In the genomic region with DNA sequence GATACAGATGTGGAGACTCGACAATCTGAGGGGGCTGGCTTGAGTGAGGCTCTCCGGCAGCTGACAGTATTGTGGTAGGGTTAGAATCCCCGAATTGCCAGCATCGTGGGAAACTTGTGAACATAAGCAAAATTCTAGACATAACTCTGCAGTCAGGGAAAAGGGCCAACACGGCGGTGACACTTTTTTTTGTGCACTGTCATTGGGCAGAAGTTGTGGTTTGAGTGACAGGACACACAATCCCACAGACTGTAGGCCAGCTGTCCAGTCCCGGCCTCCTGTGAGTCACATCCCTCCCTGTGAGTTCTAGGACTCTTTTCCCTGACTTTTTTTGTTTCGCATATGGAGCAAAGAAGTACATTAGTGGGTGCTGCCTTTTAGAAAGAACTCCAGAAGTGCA, we compare ENCODE assay signal across 7 mouse cellular contexts. TPM values are rescaled to one million over a fixed set of nuclear protein-coding genes. Genes with fewer than 3 reads are reported as not detected.
DNase-seq lines count a peak whose midpoint lies in the region; ATAC-seq and TF ChIP-seq lines count a peak whose summit lies in the region.

No protein-coding gene starts in this region.

- 47% methylated on average over 8 of the region's 8 CpGs for WGBS in bone marrow, adult 2 months
- 83% methylated on average over 8 of the region's 8 CpGs for WGBS in hindbrain, embryonic 16.5 days
- WGBS in neural tube, embryonic 13.5 days = 89% methylated on average over 8 of the region's 8 CpGs
- WGBS in thymus, adult 2 months = 73% methylated on average over 8 of the region's 8 CpGs

- ATAC-seq in hindbrain, embryonic 16.5 days = no peak
- ATAC-seq in neural tube, embryonic 13.5 days (ENCODE audit: low read depth) = no peak

- H3K4me3 ChIP-seq in layer of hippocampus, adult 2 months = peak overlapping the region; percentile 96
- peak overlapping the region; percentile 85 for H3K4me3 ChIP-seq in bone marrow, adult 2 months (replicated peaks; ENCODE audit: control insufficient read depth, low read depth, low read length)
- peak overlapping the region; percentile 71 for H3K4me3 ChIP-seq in hindbrain, embryonic 16.5 days (ENCODE audit: low read length)
- peak overlapping the region; percentile 69 for H3K4me3 ChIP-seq in neural tube, embryonic 13.5 days
- no peak overlapping the region for H3K4me3 ChIP-seq in thymus, adult 2 months (ENCODE audit: control insufficient read depth, insufficient read depth, low read length)

- no peak for TF ChIP-seq POLR2A in bone marrow, adult 2 months (IDR thresholded peaks at IDR 0.05; ENCODE audit: borderline replicate concordance, control insufficient read depth, low read depth, low read length)
- no peak for TF ChIP-seq POLR2A in thymus, adult 2 months (IDR thresholded peaks at IDR 0.05; ENCODE audit: control insufficient read depth, extremely low read depth, insufficient read depth, low read length, poor library complexity)

- H3K36me3 ChIP-seq in hindbrain, embryonic 16.5 days (ENCODE audit: control insufficient read depth, insufficient read depth, low read length) = peaks cover 7% of the 10 kb centered on the region
- H3K36me3 ChIP-seq in neural tube, embryonic 13.5 days = peaks cover 22% of the 10 kb centered on the region
- H3K36me3 ChIP-seq in thymus, adult 2 months (ENCODE audit: control insufficient read depth, insufficient read depth, low read length) = no peaks in the 10 kb centered on the region

- no peak overlapping the region for H3K27ac ChIP-seq in layer of hippocampus, adult 2 months
- no peak overlapping the region for H3K27ac ChIP-seq in bone marrow, adult 2 months (ENCODE audit: control insufficient read depth, insufficient read depth, low read depth, low read length, poor library complexity)
- no peak overlapping the region for H3K27ac ChIP-seq in hindbrain, embryonic 16.5 days (ENCODE audit: low read depth, low read length)
- H3K27ac ChIP-seq in neural tube, embryonic 13.5 days (replicated peaks) = no peak overlapping the region
- H3K27ac ChIP-seq in thymus, adult 2 months (ENCODE audit: control insufficient read depth, insufficient read depth, low read length) = no peak overlapping the region

- DNase-seq in layer of hippocampus, adult 2 months (ENCODE audit: low spot score in 2 of 2) = peak in 1 of 2 experiments; percentile 23
- no peak for DNase-seq in layer of hippocampus, postnatal 25 days (ENCODE audit: extremely low spot score in 1 of 2, low spot score in 1 of 2)
- no peak for DNase-seq in ovary, postnatal 10 days (ENCODE audit: low spot score)
- no peak for DNase-seq in thymus, adult 2 months

- peak overlapping the region; percentile 80 for H3K4me2 ChIP-seq in hindbrain, embryonic 16.5 days (ENCODE audit: low read length)
- peak overlapping the region; percentile 84 for H3K4me2 ChIP-seq in neural tube, embryonic 13.5 days

- H3K4me1 ChIP-seq in bone marrow, adult 2 months (ENCODE audit: control insufficient read depth, insufficient read depth, low read length) = no peaks in the 10 kb centered on the region; the same call in 1 of the 2 replicates
- peaks cover 16% of the 10 kb centered on the region for H3K4me1 ChIP-seq in hindbrain, embryonic 16.5 days (ENCODE audit: control insufficient read depth, insufficient read depth, low read depth, low read length)
- H3K4me1 ChIP-seq in neural tube, embryonic 13.5 days (replicated peaks) = peaks cover 32% of the 10 kb centered on the region
- peaks cover 10% of the 10 kb centered on the region for H3K4me1 ChIP-seq in thymus, adult 2 months (replicated peaks; ENCODE audit: control insufficient read depth, insufficient read depth, low read length)

- no peak overlapping the region; the same call in 1 of the 2 replicates for H3K9ac ChIP-seq in hindbrain, embryonic 16.5 days (ENCODE audit: low read depth, low read length)
- H3K9ac ChIP-seq in neural tube, embryonic 13.5 days = peak overlapping the region; percentile 84

- H3K9me3 ChIP-seq in hindbrain, embryonic 16.5 days (ENCODE audit: control insufficient read depth, low read length) = no peaks in the 10 kb centered on the region
- no peaks in the 10 kb centered on the region for H3K9me3 ChIP-seq in neural tube, embryonic 13.5 days

- H3K27me3 ChIP-seq in hindbrain, embryonic 16.5 days (replicated peaks; ENCODE audit: control insufficient read depth, insufficient read depth, low read length) = no peaks in the 10 kb centered on the region
- no peaks in the 10 kb centered on the region for H3K27me3 ChIP-seq in neural tube, embryonic 13.5 days
- H3K27me3 ChIP-seq in thymus, adult 2 months (ENCODE audit: control insufficient read depth, insufficient read depth, low read length) = no peaks in the 10 kb centered on the region

- TF ChIP-seq CTCF in layer of hippocampus, adult 2 months (conservative IDR thresholded peaks at IDR 0.05) = no peak
- TF ChIP-seq CTCF in bone marrow, adult 2 months (IDR thresholded peaks at IDR 0.05; ENCODE audit: control insufficient read depth, insufficient read depth, low read length) = no peak
- TF ChIP-seq CTCF in thymus, adult 2 months (IDR thresholded peaks at IDR 0.05; ENCODE audit: borderline replicate concordance, control insufficient read depth, extremely low read depth, insufficient read depth, low read length, poor library complexity) = no peak

RNA-seq across cellular contexts. Expression of a gene that starts 1.3 kb away (rescaled TPM):
- 10 to 100 TPM; 10.3 to 12.8 TPM for total RNA-seq in layer of hippocampus, adult 2 months (2021)
- total RNA-seq in layer of hippocampus, postnatal 25 days (2021) = 10 to 100 TPM; 12.9 to 13.1 TPM
- polyA plus RNA-seq in bone marrow, adult 2 months (2011; ENCODE audit: insufficient read depth, insufficient read length, low replicate concordance, missing spikeins) = 6.1 and 6.6 TPM in 2 replicates
- 18.9 and 19.5 TPM in 2 replicates for polyA plus RNA-seq in hindbrain, embryonic 16.5 days (2015; fragmentation: Nextera tagmentation; extraction: Ambion mirVana)
- 15.1 and 16.7 TPM in 2 replicates for polyA plus RNA-seq in neural tube, embryonic 13.5 days (2015; fragmentation: Nextera tagmentation; extraction: Ambion mirVana)
- 6.9 and 7.9 TPM in 2 replicates for polyA plus RNA-seq in thymus, adult 2 months (2012; rRNA removed)

RNA-seq across cellular contexts. Expression of a gene that starts 25.6 kb away (rescaled TPM):
- 10 to 100 TPM; 48.8 to 51.1 TPM for total RNA-seq in layer of hippocampus, adult 2 months (2021)
- 10 to 100 TPM; 45.3 to 48.0 TPM for total RNA-seq in layer of hippocampus, postnatal 25 days (2021)
- polyA plus RNA-seq in bone marrow, adult 2 months (2011; ENCODE audit: insufficient read depth, insufficient read length, low replicate concordance, missing spikeins) = 16.9 and 36.5 TPM in 2 replicates
- polyA plus RNA-seq in hindbrain, embryonic 16.5 days (2015; fragmentation: Nextera tagmentation; extraction: Ambion mirVana) = 40.0 and 41.7 TPM in 2 replicates
- polyA plus RNA-seq in neural tube, embryonic 13.5 days (2015; fragmentation: Nextera tagmentation; extraction: Ambion mirVana) = 36.4 and 36.6 TPM in 2 replicates
- polyA plus RNA-seq in thymus, adult 2 months (2012; rRNA removed) = 19.7 and 21.0 TPM in 2 replicates
